Mouse (Mus musculus) urinary bladder, adult 18-20 months (tissue): ENCODE data around the gene Camta2.

Source experiments
- DNase-seq, 2 experiments: peaks; one replicate each; pipeline ENCODE4 v3.0.0; 2022; ENCODE audit warnings: low spot score in 2 of 2, mixed read lengths in 2 of 2

The Camta2 gene

GRCm38 (mm10) chr11:70687601-70688199 is at the start of gene Camta2:
Gene Camta2, minus strand, starts transcription at chr11:70688105.
- DNase-seq, result peak; percentile 74 to 88

GRCm38 (mm10) chr11:70733256-70733655 is 45.4 kb upstream of the Camta2 start:
- DNase-seq, result no peak

- DNase-seq, result no peak
These were observed 43.3 kb upstream of the Camta2 start for GRCm38 (mm10) chr11:70731178-70731577.

GRCm38 (mm10) chr11:70730427-70731038 is 42.6 kb upstream of the Camta2 start:
- DNase-seq, result no peak

GRCm38 (mm10) chr11:70727385-70727784 is 39.5 kb upstream of the Camta2 start:
- no peak for DNase-seq

GRCm38 (mm10) chr11:70726585-70726984 is 38.7 kb upstream of the Camta2 start:
- DNase-seq, result no peak

- DNase-seq, result no peak
These were observed 36.8 kb upstream of the Camta2 start for GRCm38 (mm10) chr11:70724706-70725105.

- DNase-seq, result no peak
These were observed 33.2 kb upstream of the Camta2 start for GRCm38 (mm10) chr11:70721072-70721471.

- DNase-seq, result no peak
These were observed 32.7 kb upstream of the Camta2 start for GRCm38 (mm10) chr11:70720567-70720966.

- no peak for DNase-seq
These were observed 30.6 kb upstream of the Camta2 start for GRCm38 (mm10) chr11:70718481-70718880.

GRCm38 (mm10) chr11:70715832-70716231 is 27.9 kb upstream of the Camta2 start:
- DNase-seq, result no peak

- DNase-seq, result no peak
These were observed 25.3 kb upstream of the Camta2 start for GRCm38 (mm10) chr11:70713222-70713621.

- DNase-seq, result no peak
These were observed 23.1 kb upstream of the Camta2 start for GRCm38 (mm10) chr11:70711026-70711425.

- no peak for DNase-seq
These were observed 18.2 kb upstream of the Camta2 start for GRCm38 (mm10) chr11:70706127-70706526.

GRCm38 (mm10) chr11:70702781-70703180 is 14.9 kb upstream of the Camta2 start:
- no peak for DNase-seq

GRCm38 (mm10) chr11:70701984-70702733 is 14.3 kb upstream of the Camta2 start:
- DNase-seq, result no peak

GRCm38 (mm10) chr11:70701221-70701955 is 13.5 kb upstream of the Camta2 start:
- no peak for DNase-seq

GRCm38 (mm10) chr11:70700613-70701012 is 12.7 kb upstream of the Camta2 start:
- peak; percentile 62 to 80 for DNase-seq

GRCm38 (mm10) chr11:70699722-70700556 is 12.0 kb upstream of the Camta2 start, which contains the start of the genes Inca1 and Kif1c:
Gene Inca1, minus strand, starts transcription at chr11:70700155.
Gene Kif1c, plus strand, starts transcription at chr11:70700548.
- peak; percentile 91 to 98 for DNase-seq

GRCm38 (mm10) chr11:70699051-70699450 is 11.1 kb upstream of the Camta2 start:
- DNase-seq, result no peak

- DNase-seq, result no peak
These were observed 9.5 kb upstream of the Camta2 start for GRCm38 (mm10) chr11:70697376-70697775.
